Mouse (Mus musculus): Measurements from ENCODE around the gene Csde1. TPM values are rescaled to one million over a fixed set of nuclear protein-coding genes. Genes with fewer than 3 reads are reported as not detected.

Gene Csde1
- polyA plus RNA-seq, 1 experiment from 2014 or later = 526 TPM

DNA sequence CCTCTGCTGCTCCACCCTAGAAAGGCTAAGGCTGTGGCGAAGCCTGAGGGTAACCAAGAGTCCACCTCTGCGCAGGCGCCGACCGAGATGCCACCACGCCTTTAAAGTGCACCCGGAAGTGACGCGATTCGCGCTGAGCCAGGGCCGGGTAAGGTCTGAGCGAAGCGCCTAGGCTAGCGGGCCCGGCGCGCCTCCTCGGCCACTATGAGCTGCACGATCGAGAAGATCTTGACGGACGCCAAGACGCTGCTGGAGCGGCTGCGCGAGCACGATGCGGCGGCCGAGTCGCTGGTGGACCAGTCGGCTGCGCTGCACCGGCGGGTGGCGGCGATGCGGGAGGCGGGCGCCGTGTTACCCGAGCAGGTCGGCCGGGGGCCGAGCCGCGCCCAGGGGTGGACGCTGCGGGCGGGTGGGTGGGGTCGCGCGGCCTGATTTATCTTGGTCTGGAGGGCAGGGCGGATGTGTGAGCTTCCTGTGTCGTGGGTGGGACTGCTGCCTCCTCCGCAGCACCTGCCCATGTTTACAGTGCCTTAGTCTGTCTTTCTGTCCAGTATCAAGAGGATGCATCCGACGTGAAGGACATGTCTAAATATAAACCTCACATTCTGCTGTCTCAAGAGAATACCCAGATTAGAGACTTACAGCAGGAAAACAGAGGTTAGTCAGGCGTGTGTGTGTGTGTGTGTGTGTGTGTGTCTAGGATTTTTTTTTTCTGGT, 24.5 kb upstream of the Csde1 start, which contains the start of gene Sike1:
Sike1 (plus strand) TSS at position 104 of the 717 bp plus-strand sequence.
- WGBS = under 1% methylated on average over 50 of the region's 60 CpGs
- no peaks in the 10 kb centered on the region for H3K4me1 ChIP-seq (ENCODE audit: control insufficient read depth, insufficient read depth, low read length)

GRCm38 (mm10) chr3:102997036-102997435, 23.2 kb upstream of the Csde1 start:
- Histone ChIP-seq H3K4me3 (ENCODE audit: low read depth, low read length) (no peak overlapping the region), H3K4me1 (ENCODE audit: control insufficient read depth, insufficient read depth, low read length) (no peaks in the 10 kb centered on the region), H3K9me3 (ENCODE audit: control insufficient read depth, low read length) (no peaks in the 10 kb centered on the region), H3K36me3 (ENCODE audit: control insufficient read depth, insufficient read depth, low read length) (peaks cover 8% of the 10 kb centered on the region), H3K27me3 (ENCODE audit: control insufficient read depth, insufficient read depth, low read length) (no peaks in the 10 kb centered on the region), H3K4me2 (ENCODE audit: low read depth) (no peak overlapping the region), H3K27ac (ENCODE audit: low read depth, low read length) (no peak overlapping the region), H3K9ac (ENCODE audit: low read length) (no peak overlapping the region)
- 79% methylated on average over 10 of the region's 10 CpGs for WGBS
- ATAC-seq (ENCODE audit: insufficient read depth, low FRiP score, low TSS enrichment) = no peak
- no peak for DNase-seq (ENCODE audit: low spot score)

More for the DNA sequence above, 24.5 kb upstream of the Csde1 start, which contains the start of gene Sike1:
- peaks cover 8% of the 10 kb centered on the region for H3K36me3 ChIP-seq (ENCODE audit: control insufficient read depth, insufficient read depth, low read length)
- H3K4me3 ChIP-seq (ENCODE audit: low read depth, low read length) = peak within 1 kb of the TSS; percentile 77
- H3K9ac ChIP-seq (ENCODE audit: low read length) = peak within 1 kb of the TSS; percentile 88
- no peaks in the 10 kb centered on the region for H3K27me3 ChIP-seq (ENCODE audit: control insufficient read depth, insufficient read depth, low read length)
- H3K4me2 ChIP-seq (ENCODE audit: low read depth) = peak within 1 kb of the TSS; percentile 61
- H3K9me3 ChIP-seq (ENCODE audit: control insufficient read depth, low read length) = no peaks in the 10 kb centered on the region
- H3K27ac ChIP-seq (ENCODE audit: low read depth, low read length) = peak within 1 kb of the TSS; percentile 93
- ATAC-seq (ENCODE audit: insufficient read depth, low FRiP score, low TSS enrichment) (peak; percentile 96), DNase-seq (ENCODE audit: low spot score) (peak; percentile 91)

DNA sequence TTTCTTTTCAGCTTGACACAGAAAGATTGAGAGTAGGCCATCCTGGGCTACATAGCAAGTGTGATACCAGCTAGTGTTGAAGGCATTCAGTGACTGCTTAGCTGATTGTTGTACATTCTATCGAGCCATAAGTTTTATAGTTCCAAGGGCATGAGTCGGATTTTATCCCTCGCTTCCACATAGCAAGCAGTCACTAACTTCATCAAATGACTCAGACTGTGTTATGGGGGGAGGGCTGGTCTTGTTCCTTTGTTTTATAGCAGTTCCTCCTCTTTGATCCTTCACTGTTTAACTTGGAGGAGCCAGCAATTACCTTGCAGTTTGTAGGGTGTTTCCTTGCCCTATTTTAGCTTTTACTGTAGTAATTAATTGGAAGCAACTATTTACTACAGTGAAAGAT, 22.6 kb upstream of the Csde1 start:
- Histone ChIP-seq H3K27me3 (ENCODE audit: control insufficient read depth, insufficient read depth, low read length) (no peaks in the 10 kb centered on the region), H3K4me3 (ENCODE audit: low read depth, low read length) (no peak overlapping the region), H3K9me3 (ENCODE audit: control insufficient read depth, low read length) (no peaks in the 10 kb centered on the region), H3K9ac (ENCODE audit: low read length) (no peak overlapping the region), H3K36me3 (ENCODE audit: control insufficient read depth, insufficient read depth, low read length) (peaks cover 8% of the 10 kb centered on the region), H3K4me1 (ENCODE audit: control insufficient read depth, insufficient read depth, low read length) (no peaks in the 10 kb centered on the region), H3K4me2 (ENCODE audit: low read depth) (no peak overlapping the region), H3K27ac (ENCODE audit: low read depth, low read length) (no peak overlapping the region)
- 77% methylated on average over 3 of the region's 3 CpGs for WGBS
- DNase-seq (ENCODE audit: low spot score) = no peak
- no peak for ATAC-seq (ENCODE audit: insufficient read depth, low FRiP score, low TSS enrichment)

- DNase-seq (ENCODE audit: low spot score) = no peak
- H3K36me3 ChIP-seq (ENCODE audit: control insufficient read depth, insufficient read depth, low read length) = peaks cover 8% of the 10 kb centered on the region
Measured at GRCm38 (mm10) chr3:103001595-103001994, 18.6 kb upstream of the Csde1 start.

GRCm38 (mm10) chr3:103017350-103017749, 2.9 kb upstream of the Csde1 start:
- ATAC-seq (ENCODE audit: insufficient read depth, low FRiP score, low TSS enrichment) = no peak
- no peaks in the 10 kb centered on the region for H3K9me3 ChIP-seq (ENCODE audit: control insufficient read depth, low read length)

More at GRCm38 (mm10) chr3:103001595-103001994, 18.6 kb upstream of the Csde1 start:
- 97% methylated on average over 7 of the region's 7 CpGs for WGBS
- Histone ChIP-seq H3K4me1 (ENCODE audit: control insufficient read depth, insufficient read depth, low read length) (no peaks in the 10 kb centered on the region), H3K9ac (ENCODE audit: low read length) (no peak overlapping the region), H3K9me3 (ENCODE audit: control insufficient read depth, low read length) (no peaks in the 10 kb centered on the region), H3K4me3 (ENCODE audit: low read depth, low read length) (no peak overlapping the region), H3K4me2 (ENCODE audit: low read depth) (no peak overlapping the region), H3K27me3 (ENCODE audit: control insufficient read depth, insufficient read depth, low read length) (no peaks in the 10 kb centered on the region), H3K27ac (ENCODE audit: low read depth, low read length) (no peak overlapping the region)
- no peak for ATAC-seq (ENCODE audit: insufficient read depth, low FRiP score, low TSS enrichment)

GRCm38 (mm10) chr3:103019462-103019861, 764 bp upstream of the Csde1 start:
- WGBS = 93% methylated on average over 2 of the region's 2 CpGs
- H3K9ac ChIP-seq (ENCODE audit: low read length) = no peak overlapping the region
- no peaks in the 10 kb centered on the region for H3K9me3 ChIP-seq (ENCODE audit: control insufficient read depth, low read length)
- H3K27me3 ChIP-seq (ENCODE audit: control insufficient read depth, insufficient read depth, low read length) = no peaks in the 10 kb centered on the region
- H3K36me3 ChIP-seq (ENCODE audit: control insufficient read depth, insufficient read depth, low read length) = no peaks in the 10 kb centered on the region
- ATAC-seq (ENCODE audit: insufficient read depth, low FRiP score, low TSS enrichment) (no peak), DNase-seq (ENCODE audit: low spot score) (no peak)
- no peaks in the 10 kb centered on the region for H3K4me1 ChIP-seq (ENCODE audit: control insufficient read depth, insufficient read depth, low read length)
- H3K4me3 ChIP-seq (ENCODE audit: low read depth, low read length) = no peak overlapping the region
- H3K4me2 ChIP-seq (ENCODE audit: low read depth) = no peak overlapping the region; the same call in 1 of the 2 replicates
- no peak overlapping the region for H3K27ac ChIP-seq (ENCODE audit: low read depth, low read length)

More at GRCm38 (mm10) chr3:103017350-103017749, 2.9 kb upstream of the Csde1 start:
- no peak overlapping the region for H3K9ac ChIP-seq (ENCODE audit: low read length)
- DNase-seq (ENCODE audit: low spot score) = no peak
- no peak overlapping the region for H3K27ac ChIP-seq (ENCODE audit: low read depth, low read length)
- no peak overlapping the region for H3K4me2 ChIP-seq (ENCODE audit: low read depth)
- H3K36me3 ChIP-seq (ENCODE audit: control insufficient read depth, insufficient read depth, low read length) = no peaks in the 10 kb centered on the region
- H3K4me3 ChIP-seq (ENCODE audit: low read depth, low read length) = no peak overlapping the region
- no peaks in the 10 kb centered on the region for H3K27me3 ChIP-seq (ENCODE audit: control insufficient read depth, insufficient read depth, low read length)
- no peaks in the 10 kb centered on the region for H3K4me1 ChIP-seq (ENCODE audit: control insufficient read depth, insufficient read depth, low read length)
- WGBS = 90% methylated on average over 2 of the region's 2 CpGs

- H3K36me3 ChIP-seq (ENCODE audit: control insufficient read depth, insufficient read depth, low read length) = no peaks in the 10 kb centered on the region
- peak overlapping the region; percentile 76 for H3K4me2 ChIP-seq (ENCODE audit: low read depth)
- H3K27me3 ChIP-seq (ENCODE audit: control insufficient read depth, insufficient read depth, low read length) = no peaks in the 10 kb centered on the region
- peak overlapping the region; percentile 94 for H3K27ac ChIP-seq (ENCODE audit: low read depth, low read length)
- H3K9ac ChIP-seq (ENCODE audit: low read length) = peak overlapping the region; percentile 99
- under 1% methylated on average over 35 of the region's 37 CpGs for WGBS
- H3K4me3 ChIP-seq (ENCODE audit: low read depth, low read length) = peak overlapping the region; percentile 85
- no peaks in the 10 kb centered on the region for H3K4me1 ChIP-seq (ENCODE audit: control insufficient read depth, insufficient read depth, low read length)
- no peaks in the 10 kb centered on the region for H3K9me3 ChIP-seq (ENCODE audit: control insufficient read depth, low read length)
- ATAC-seq (ENCODE audit: insufficient read depth, low FRiP score, low TSS enrichment) = peak; percentile 94
- DNase-seq (ENCODE audit: low spot score) = peak; percentile 94
Measured at GRCm38 (mm10) chr3:103020943-103021638, 865 bp downstream of the Csde1 start.

- Histone ChIP-seq H3K9ac (ENCODE audit: low read length) (no peak overlapping the region), H3K27me3 (ENCODE audit: control insufficient read depth, insufficient read depth, low read length) (no peaks in the 10 kb centered on the region), H3K4me2 (ENCODE audit: low read depth) (no peak overlapping the region), H3K36me3 (ENCODE audit: control insufficient read depth, insufficient read depth, low read length) (peaks cover 3% of the 10 kb centered on the region), H3K27ac (ENCODE audit: low read depth, low read length) (no peak overlapping the region), H3K4me3 (ENCODE audit: low read depth, low read length) (no peak overlapping the region), H3K4me1 (ENCODE audit: control insufficient read depth, insufficient read depth, low read length) (no peaks in the 10 kb centered on the region), H3K9me3 (ENCODE audit: control insufficient read depth, low read length) (no peaks in the 10 kb centered on the region)
- 86% methylated on average over 1 of the region's 1 CpGs for WGBS
- no peak for DNase-seq (ENCODE audit: low spot score)
- ATAC-seq (ENCODE audit: insufficient read depth, low FRiP score, low TSS enrichment) = no peak
Measured at GRCm38 (mm10) chr3:103026174-103026573, 5.9 kb downstream of the Csde1 start.
